Mouse (Mus musculus) liver, adult 2 months (tissue): ENCODE data around the gene Nrd1. TPM values are rescaled to one million over a fixed set of nuclear protein-coding genes. Genes with fewer than 3 reads are reported as not detected.

Experiments used
- DNase-seq: peaks from one replicate; pipeline ENCODE4 v3.0.0-alpha.2; 2011; ENCODE audit warnings: low read depth, low spot score; ENCODE audit errors: extremely low read depth
- H3K27ac ChIP-seq: fragments of 200-500 bp; replicated peaks from 2 replicates; pipeline ENCODE4 v1.5.1; 2012; ENCODE audit warnings: low read depth, mild to moderate bottlenecking, control low read depth, inconsistent platforms, low read length; ENCODE audit not compliant: insufficient read depth
- H3K27me3 ChIP-seq: fragments of 200-500 bp; 2 replicates; pipeline ENCODE4 v1.6.1; 2012; ENCODE audit warnings: mild to moderate bottlenecking, moderate library complexity, low read length, inconsistent platforms; ENCODE audit not compliant: control insufficient read depth, insufficient read depth
- H3K36me3 ChIP-seq: fragments of 200-500 bp; 2 replicates; pipeline ENCODE4 v1.6.1; 2012; ENCODE audit warnings: low read length, inconsistent platforms; ENCODE audit not compliant: control insufficient read depth, insufficient read depth
- H3K4me1 ChIP-seq: fragments of 200-500 bp; 2 replicates; pipeline ENCODE4 v1.6.1; 2011; ENCODE audit warnings: low read length; ENCODE audit not compliant: control insufficient read depth, insufficient read depth
- H3K4me3 ChIP-seq: fragments of 200-500 bp; 2 replicates; pipeline ENCODE4 v1.5.1; 2011; ENCODE audit warnings: low read depth, mild to moderate bottlenecking, control low read depth, low read length, moderate library complexity; ENCODE audit not compliant: insufficient read depth
- H3K79me2 ChIP-seq: fragments of 200-500 bp; 2 replicates; pipeline ENCODE4 v1.6.1; 2012; ENCODE audit warnings: inconsistent platforms, mild to moderate bottlenecking, low read length, moderate library complexity; ENCODE audit not compliant: control insufficient read depth, insufficient read depth
- H3K9ac ChIP-seq: fragments of 200-500 bp; 2 replicates; pipeline ENCODE4 v1.6.1; 2012; ENCODE audit warnings: low read depth, mild to moderate bottlenecking, control low read depth, inconsistent platforms, low read length
- CTCF ChIP-seq: fragments of 200-500 bp; IDR thresholded peaks from 2 replicates; pipeline ENCODE4 v1.5.1; 2011; ENCODE audit warnings: low read depth, low read length, control low read depth
- POLR2A ChIP-seq: fragments of 200-500 bp; IDR thresholded peaks from 2 replicates; pipeline ENCODE4 v1.6.1; 2011; ENCODE audit warnings: low read length, control low read depth; ENCODE audit not compliant: insufficient read depth; ENCODE audit errors: extremely low read depth
- WGBS: fragments of 180-500 bp; shearing (Covaris S2); methylation state at CpG from one replicate; pipeline ENCODE4 v1.1.7; 2018; 5-methylcytosine and 5-hydroxymethylcytosine counted together
- polyA plus RNA-seq: library from polyadenylated mRNA; depleted of rRNA; stranded (reverse); fragments of >200 nt; gene quantifications from 2 replicates; pipeline ENCODE4 v1.2.3, GENCODE M21; 2012
- total RNA-seq: library from RNA; depleted of rRNA; stranded (reverse); fragments of >200 nt; gene quantifications from 2 replicates; pipeline ENCODE4 v1.2.3, GENCODE M21; 2014

The Nrd1 gene
- total and polyA plus RNA-seq, 2 experiments: 14.5 to 61.5 TPM

- H3K4me1 ChIP-seq: no peaks in the 10 kb centered on the region
- no peak overlapping the region for H3K27ac ChIP-seq
Measured at GRCm38 (mm10) chr4:108969517-108969916, 30.9 kb upstream of the Nrd1 start.

GRCm38 (mm10) chr4:108971054-108971453 lies 29.4 kb upstream of the Nrd1 start:
- 71% methylated on average over 5 of the region's 5 CpGs for WGBS

More at GRCm38 (mm10) chr4:108969517-108969916, 30.9 kb upstream of the Nrd1 start:
- H3K79me2 ChIP-seq: no peaks in the 10 kb centered on the region
- H3K36me3 ChIP-seq: no peaks in the 10 kb centered on the region
- DNase-seq: peak; percentile 8
- no peak overlapping the region for H3K9ac ChIP-seq
- H3K4me3 ChIP-seq: no peak overlapping the region
- no peak for TF ChIP-seq POLR2A
- no peak for TF ChIP-seq CTCF
- WGBS: 67% methylated on average over 3 of the region's 3 CpGs
- H3K27me3 ChIP-seq: no peaks in the 10 kb centered on the region

GRCm38 (mm10) chr4:108976458-108977071 lies 23.9 kb upstream of the Nrd1 start:
- Histone ChIP-seq H3K27ac (no peak overlapping the region), H3K36me3 (no peaks in the 10 kb centered on the region), H3K4me1 (no peaks in the 10 kb centered on the region), H3K27me3 (no peaks in the 10 kb centered on the region), H3K79me2 (no peaks in the 10 kb centered on the region), H3K4me3 (no peak overlapping the region), H3K9ac (no peak overlapping the region)
- DNase-seq: peak; percentile 42
- TF ChIP-seq CTCF (peak; percentile 36; the same call in 1 of the 2 replicates), POLR2A (no peak)
- WGBS: 53% methylated on average over 6 of the region's 6 CpGs

More at GRCm38 (mm10) chr4:108971054-108971453, 29.4 kb upstream of the Nrd1 start:
- Histone ChIP-seq H3K36me3 (no peaks in the 10 kb centered on the region), H3K4me3 (no peak overlapping the region), H3K4me1 (no peaks in the 10 kb centered on the region), H3K9ac (no peak overlapping the region), H3K79me2 (no peaks in the 10 kb centered on the region), H3K27me3 (no peaks in the 10 kb centered on the region), H3K27ac (peak overlapping the region; percentile 36; the same call in 1 of the 2 replicates)
- DNase-seq: no peak
- no peak for TF ChIP-seq POLR2A

GRCm38 (mm10) chr4:108986833-108987472 lies 13.5 kb upstream of the Nrd1 start:
- H3K79me2 ChIP-seq: no peaks in the 10 kb centered on the region
- H3K27ac ChIP-seq: no peak overlapping the region
- H3K9ac ChIP-seq: no peak overlapping the region
- H3K4me3 ChIP-seq: no peak overlapping the region
- TF ChIP-seq CTCF (no peak), POLR2A (no peak)
- no peaks in the 10 kb centered on the region for H3K27me3 ChIP-seq
- no peaks in the 10 kb centered on the region for H3K36me3 ChIP-seq
- DNase-seq: no peak
- no peaks in the 10 kb centered on the region for H3K4me1 ChIP-seq
- WGBS: 93% methylated on average over 1 of the region's 1 CpGs

GRCm38 (mm10) chr4:108987473-108987842 lies 13.0 kb upstream of the Nrd1 start:
- Histone ChIP-seq H3K4me3 (no peak overlapping the region), H3K27ac (no peak overlapping the region), H3K4me1 (no peaks in the 10 kb centered on the region), H3K27me3 (no peaks in the 10 kb centered on the region), H3K9ac (no peak overlapping the region), H3K79me2 (no peaks in the 10 kb centered on the region), H3K36me3 (no peaks in the 10 kb centered on the region)
- TF ChIP-seq POLR2A (no peak), CTCF (no peak)
- 84% methylated on average over 4 of the region's 4 CpGs for WGBS
- no peak for DNase-seq

- no peak for TF ChIP-seq CTCF
- 76% methylated on average over 2 of the region's 2 CpGs for WGBS
- Histone ChIP-seq H3K27ac (no peak overlapping the region), H3K9ac (no peak overlapping the region), H3K36me3 (no peaks in the 10 kb centered on the region), H3K4me1 (no peaks in the 10 kb centered on the region), H3K79me2 (no peaks in the 10 kb centered on the region), H3K4me3 (no peak overlapping the region), H3K27me3 (no peaks in the 10 kb centered on the region)
- DNase-seq: no peak
Measured at GRCm38 (mm10) chr4:108989430-108989829, 11.0 kb upstream of the Nrd1 start.
